Mouse (Mus musculus): ENCODE measurements at regions not wholly inside any gene's neighbourhood (a gene's known extent, or its start where the extent isn't known, plus 50 kb on each side); places are given as distances from the start of the nearest gene placed in this dataset.
A peak's percentile ranks its signal among the peaks of the same experiment; 100 is the strongest.
"Not testable (repeated sequence)": the region's sequence is repeated elsewhere in the genome, so short reads cannot be mapped to it uniquely, and the experiment has no call there.

DNA sequence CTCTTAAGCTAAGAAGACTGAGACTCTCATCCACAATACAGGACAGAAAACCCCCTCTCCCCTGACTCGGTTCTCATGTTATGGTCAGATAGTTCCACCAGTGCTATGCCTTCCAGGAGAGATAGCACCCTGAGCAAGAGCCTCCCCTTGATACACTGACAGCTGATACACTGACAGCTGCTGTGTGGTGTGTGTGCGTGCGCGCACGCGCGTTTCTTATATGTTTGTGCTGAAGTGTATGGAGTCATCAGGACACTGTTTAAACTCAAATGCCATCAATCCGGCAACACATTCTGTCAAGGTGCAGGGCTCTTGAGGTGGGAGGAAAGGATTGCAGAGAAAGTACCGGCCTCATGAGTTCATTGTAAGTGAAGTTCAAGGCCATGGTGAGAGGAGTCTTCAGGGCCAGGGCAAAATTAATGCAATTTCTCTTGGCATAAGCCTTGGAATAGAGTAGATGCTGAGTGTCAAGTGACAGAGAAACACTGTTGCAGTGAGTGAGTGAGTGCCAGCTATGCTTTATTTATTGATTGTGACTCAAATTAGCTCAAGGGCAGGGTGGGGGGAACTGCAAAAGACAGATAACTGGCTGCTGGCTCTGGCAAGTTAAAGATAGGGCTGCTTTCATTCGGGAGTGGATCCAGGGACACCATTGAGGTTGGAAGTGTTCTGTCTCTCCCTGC lies 412.4 kb upstream of the Ercc4 start:
- no peak for DNase-seq (ENCODE audit: extremely low spot score in 1 of 2, low spot score in 1 of 2)

DNA sequence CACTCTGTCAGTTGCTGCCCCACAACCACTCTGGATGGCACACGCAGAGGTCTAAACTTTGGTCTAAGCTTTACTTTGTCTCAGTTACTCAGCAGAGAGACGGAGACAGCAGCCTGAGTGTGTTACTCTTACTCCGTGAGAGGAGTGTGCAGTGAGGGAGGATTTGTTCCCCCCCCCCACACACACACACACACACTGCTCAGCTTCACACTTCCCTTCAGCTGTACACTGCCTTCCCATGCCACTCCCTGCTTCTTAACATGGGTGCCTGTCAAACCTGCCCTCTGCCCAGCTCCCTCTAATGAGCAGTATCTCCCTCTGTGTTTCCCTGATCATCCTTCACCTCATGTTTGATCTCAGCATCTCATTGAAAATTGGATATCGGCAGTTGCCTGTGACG lies 409.9 kb upstream of the Ercc4 start:
- no peak for DNase-seq (ENCODE audit: extremely low spot score in 1 of 2, low spot score in 1 of 2)

DNA sequence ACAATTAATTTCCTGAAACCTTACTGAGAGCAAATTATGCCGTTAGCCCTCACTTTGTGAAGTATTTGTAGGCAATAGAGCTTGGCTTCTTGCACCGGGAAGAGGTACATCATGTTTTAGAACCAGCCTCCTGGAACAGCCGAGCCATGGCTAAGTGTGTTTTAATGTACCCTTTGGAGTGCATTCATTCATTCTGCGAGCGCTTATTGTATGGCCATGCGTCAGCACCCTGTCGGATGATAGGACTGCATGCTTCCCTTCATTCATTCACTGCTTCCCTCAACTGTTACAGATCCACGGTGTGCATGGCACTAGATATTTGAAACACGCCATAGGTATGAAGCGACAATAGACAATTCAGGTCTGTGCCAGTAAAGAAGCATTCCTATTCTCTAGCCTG lies 409.4 kb upstream of the Ercc4 start:
- no peak for DNase-seq (ENCODE audit: extremely low spot score in 1 of 2, low spot score in 1 of 2)

DNA sequence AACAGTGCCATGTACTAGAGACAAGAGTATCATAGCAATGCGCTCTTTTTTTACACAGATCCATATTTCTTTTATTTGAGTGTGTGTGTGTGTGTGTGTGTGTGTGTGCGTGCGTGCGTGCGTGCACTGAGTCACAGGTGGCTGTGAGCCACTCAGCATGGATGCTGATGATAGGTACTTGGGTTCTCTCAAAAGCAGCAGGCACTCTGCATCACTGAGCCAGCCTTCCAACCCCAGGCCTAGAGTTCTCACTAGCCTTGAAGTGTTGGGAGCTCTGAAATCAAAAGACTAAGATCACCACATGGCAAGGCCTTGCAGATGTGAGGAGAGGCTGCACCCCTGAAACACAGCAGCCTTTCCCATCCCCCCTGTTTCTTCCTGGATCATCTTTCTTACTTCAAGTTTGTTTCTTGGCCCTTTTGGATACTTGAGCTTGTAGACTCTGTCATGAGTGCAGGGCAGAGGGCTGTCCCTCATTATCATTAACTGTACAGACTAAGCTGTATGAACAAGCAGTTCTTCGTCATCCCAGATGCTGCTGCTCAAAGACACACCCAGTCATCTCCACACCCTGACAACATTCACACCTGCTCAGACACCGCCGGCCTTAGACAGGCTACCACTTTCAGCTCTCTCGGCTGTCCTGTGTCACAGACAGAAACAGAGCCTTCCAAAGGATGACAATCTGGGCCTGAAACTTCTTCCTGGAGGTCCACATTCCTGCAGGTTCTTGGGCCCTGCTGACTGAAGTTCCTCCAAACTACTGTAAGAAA lies 405.5 kb upstream of the Ercc4 start:
- DNase-seq (ENCODE audit: extremely low spot score in 1 of 2, low spot score in 1 of 2): no peak

DNA sequence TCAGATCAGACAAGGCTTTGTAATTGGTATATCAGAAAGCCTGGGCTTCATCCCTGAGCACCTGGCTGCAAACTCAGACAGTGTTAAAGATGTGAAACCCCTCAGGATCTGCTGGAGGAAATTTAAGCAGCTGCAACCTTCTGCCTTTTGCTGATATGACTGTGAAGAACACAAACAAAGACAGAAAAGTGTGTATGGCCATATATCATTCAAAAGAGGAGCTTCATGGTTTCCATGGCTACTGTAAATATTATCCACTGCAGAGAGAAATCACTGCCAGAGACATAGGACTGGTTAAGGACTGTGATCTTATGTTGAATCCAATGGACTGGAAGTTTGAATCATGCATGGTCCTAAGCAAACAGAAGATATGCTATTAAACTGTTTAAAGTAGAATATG lies 402.6 kb upstream of the Ercc4 start:
- DNase-seq (ENCODE audit: extremely low spot score in 1 of 2, low spot score in 1 of 2): no peak

DNA sequence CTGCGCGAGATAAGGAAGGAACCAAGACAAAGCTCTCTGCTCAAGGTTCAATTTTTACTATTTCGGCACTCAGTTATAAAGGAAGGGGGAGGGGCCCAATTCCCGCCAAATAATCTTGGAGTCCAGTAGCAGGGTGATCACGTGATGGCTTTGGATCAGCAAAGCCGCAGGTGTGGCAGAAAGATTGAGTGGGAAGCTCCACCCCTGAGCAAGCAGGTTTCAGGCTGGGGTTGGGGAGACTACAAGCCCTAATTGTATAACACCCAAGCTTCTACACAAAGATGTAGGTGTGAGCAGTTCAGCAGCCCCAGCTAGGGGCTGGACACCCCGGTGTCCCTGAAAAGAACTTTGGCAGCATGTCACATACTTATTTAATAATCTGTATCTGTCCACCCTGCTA lies 388.1 kb upstream of the Ercc4 start:
- DNase-seq (ENCODE audit: extremely low spot score in 1 of 2, low spot score in 1 of 2): not testable (repeated sequence)

DNA sequence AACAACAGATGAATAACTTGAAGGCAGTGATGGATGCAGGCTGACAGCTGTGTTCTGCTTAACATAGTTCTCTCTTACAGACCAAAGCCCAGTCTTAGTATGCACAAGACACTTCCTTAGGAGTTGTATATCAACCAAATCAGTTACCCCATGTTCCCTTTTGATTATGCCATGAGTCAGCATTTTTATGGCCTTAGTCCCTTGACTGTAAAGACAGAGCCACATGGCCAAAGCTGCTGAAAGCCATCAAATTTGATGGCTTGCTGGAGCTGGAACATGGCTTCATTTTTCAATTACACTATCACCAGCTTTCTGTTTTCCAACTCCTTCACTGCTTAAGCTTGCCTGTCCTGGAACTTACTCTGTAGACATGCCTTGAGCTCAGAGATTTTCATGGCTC lies 383.4 kb upstream of the Ercc4 start:
- no peak for DNase-seq (ENCODE audit: extremely low spot score in 1 of 2, low spot score in 1 of 2)

DNA sequence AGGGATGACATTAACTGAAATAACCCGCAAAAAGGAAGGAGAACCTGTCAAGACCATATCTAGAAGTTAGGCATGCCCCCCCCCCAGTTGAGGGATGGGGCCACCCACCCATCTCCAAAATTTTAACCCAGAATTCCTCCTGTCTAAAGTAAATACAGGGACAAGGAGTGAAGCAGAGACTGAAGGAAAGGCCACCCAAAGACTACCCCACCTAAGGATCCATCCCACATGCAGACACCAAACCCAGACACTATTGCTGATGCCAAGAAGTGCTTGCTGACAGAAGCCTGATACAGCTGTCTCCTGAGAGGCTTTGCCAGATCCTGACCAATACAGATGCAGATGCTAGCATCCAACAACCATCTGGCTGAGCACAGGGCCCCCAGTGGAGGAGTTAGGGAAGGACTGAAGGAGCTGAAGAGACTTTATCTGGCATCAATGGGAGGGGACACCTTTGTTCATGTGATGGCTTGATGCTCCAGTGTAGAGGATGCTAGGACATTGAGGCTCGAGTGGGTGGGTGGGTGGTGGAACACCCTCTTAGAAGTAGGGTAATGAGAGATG lies 379.2 kb upstream of the Ercc4 start:
- not testable (repeated sequence) for DNase-seq (ENCODE audit: extremely low spot score in 1 of 2, low spot score in 1 of 2)

DNA sequence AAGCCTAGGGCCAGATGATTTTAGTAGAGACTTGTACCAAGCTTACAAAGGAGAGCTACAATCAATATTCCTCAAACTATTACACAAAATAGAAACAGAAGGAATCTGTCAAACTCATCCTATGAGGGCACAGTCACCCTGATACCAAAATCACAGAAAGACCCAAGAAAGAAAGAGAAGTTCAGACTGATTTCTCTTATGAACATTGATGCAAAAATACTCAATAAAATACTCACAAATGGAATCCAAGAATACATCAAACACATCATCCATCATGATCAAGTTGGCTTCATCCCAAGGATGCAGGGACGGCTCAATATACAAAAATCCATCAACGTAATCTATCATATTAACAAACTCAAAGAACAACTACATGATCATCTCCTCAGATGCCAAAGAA lies 377.9 kb upstream of the Ercc4 start:
- no peak for DNase-seq (ENCODE audit: extremely low spot score in 1 of 2, low spot score in 1 of 2)

DNA sequence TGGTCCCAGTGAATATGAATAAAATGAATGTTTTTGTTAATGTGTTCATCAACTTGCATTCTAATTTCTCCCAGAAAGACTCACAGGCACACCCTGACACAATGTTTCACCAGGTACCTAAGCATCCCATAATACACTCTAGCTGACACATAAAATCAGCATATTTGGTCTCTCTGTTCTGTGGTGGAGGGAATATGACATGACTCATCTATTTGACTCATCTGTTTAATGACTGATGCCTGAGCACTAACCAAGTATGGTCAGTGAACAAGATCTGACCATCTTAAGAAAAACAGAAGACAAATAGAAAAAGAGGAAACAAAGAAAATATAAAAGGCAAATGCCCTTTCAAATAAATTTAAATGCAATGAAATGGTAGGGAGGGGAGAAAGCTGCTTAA lies 367.0 kb upstream of the Ercc4 start:
- no peak for DNase-seq (ENCODE audit: extremely low spot score in 1 of 2, low spot score in 1 of 2)

DNA sequence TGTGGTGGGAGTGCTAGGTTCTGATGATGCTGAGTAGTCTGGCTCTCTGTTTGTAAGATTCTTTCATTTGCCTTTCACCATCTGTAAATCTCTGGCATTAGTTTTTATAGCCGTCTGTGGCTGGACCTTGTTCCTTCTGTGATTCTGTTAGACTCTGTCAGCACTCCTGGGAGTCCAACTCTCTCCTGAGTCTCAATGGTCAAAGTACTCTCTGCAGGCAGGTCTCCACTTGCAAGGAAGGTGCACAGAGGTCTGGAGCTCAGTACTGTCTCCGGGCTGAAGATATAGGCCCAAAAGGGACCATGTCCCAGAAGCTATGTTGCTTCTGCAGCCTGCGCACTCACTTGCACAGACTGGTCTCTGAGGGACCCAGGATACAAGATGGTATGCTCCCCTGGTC lies 356.3 kb upstream of the Ercc4 start:
- DNase-seq (ENCODE audit: extremely low spot score in 1 of 2, low spot score in 1 of 2): no peak

DNA sequence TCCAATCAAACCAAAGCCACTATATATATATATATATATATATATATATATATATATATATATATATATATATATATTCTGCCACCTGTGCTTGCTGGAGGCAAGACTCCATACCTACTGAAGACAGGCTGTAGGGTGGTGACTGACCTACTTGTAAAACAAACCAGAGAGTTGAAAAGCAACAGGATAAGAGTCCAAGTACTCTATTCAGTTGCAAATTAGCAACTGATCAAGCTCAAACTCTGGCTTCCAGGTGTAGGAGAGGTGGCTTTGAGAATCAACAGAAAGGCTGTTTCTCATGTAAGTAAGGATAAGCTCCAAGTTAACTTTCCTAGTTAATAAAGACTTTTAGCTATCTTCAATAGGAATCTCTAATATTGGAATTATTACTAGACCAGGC lies 355.1 kb upstream of the Ercc4 start:
- no peak for DNase-seq (ENCODE audit: extremely low spot score in 1 of 2, low spot score in 1 of 2)

DNA sequence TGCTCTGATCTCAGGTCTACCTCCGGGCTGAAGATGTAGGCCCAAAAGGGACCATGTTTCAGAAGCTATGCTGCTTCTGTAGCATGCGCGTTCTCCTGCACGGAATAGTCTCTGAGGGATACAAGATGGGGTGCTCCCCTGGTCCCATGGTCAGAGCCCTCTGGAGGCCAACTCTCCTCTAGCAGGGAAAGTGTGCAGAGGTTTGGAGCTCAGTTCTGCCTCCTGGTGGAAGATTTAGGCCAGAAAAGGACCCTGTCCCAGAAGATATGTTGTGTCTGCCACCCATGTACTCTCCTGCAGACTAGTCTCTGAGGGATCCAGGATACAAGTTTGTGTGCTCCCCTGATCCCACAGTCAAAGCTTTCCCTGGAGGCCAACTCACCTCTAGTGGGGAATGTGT lies 350.9 kb upstream of the Ercc4 start:
- DNase-seq (ENCODE audit: extremely low spot score in 1 of 2, low spot score in 1 of 2): no peak

DNA sequence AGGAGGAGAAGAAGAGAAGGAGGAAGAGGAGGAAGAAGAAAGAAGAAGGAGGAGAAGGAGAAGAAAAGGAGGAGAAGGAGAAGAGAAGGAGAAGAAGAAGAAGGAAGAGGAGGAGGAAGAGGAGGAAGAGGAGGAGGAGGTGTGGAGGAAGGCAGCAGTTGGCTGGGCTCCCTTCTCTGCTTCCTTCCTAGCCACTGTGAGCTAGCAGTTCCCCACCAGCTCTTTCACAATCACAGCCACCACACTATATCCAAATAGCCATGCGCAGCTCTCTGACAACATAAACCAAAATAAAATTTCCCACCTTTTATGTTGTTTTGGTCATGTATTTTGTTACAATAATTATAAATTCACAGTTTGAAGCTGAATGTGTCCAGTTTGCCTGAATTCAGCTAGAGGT lies 345.3 kb upstream of the Ercc4 start:
- no peak for DNase-seq (ENCODE audit: extremely low spot score in 1 of 2, low spot score in 1 of 2)

DNA sequence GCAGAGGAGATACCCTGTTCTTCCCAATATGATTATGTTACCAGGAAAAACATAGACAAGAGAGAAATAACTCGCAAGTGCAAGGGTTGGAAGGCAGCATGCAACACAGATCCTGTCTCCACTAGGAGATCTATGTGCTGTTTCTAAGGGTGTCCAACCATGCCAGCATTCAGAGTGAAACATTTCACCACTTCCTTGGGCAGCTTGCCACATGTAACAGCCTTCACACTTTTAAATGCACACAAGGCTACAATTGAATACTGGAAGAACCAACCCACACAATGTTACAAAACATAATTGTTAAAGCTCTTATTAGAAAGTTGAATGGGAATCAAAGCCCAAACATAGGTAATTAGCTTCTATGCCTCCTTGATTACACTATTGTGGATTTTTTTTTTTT lies 344.9 kb upstream of the Ercc4 start:
- peak; percentile 47 to 69 for DNase-seq (ENCODE audit: extremely low spot score in 1 of 2, low spot score in 1 of 2)

DNA sequence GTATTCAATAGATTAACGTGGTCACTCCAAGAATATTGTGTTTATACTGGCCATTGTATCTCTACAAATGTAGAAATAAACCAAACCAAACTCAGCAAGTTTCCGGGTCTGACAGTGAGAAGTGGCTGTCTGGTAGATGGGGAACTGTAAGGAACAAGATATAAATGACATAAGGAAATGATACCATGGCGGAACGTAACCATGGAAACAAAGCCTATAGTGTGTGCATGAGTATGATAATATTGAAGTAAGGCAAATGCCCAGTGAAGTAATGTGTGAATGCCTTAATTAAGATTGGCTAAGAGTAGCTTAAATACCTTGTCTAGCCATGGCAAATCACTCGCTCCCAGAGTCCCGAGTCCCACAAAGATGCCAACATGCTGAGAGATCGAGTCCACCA lies 342.6 kb upstream of the Ercc4 start:
- no peak for DNase-seq (ENCODE audit: extremely low spot score in 1 of 2, low spot score in 1 of 2)

DNA sequence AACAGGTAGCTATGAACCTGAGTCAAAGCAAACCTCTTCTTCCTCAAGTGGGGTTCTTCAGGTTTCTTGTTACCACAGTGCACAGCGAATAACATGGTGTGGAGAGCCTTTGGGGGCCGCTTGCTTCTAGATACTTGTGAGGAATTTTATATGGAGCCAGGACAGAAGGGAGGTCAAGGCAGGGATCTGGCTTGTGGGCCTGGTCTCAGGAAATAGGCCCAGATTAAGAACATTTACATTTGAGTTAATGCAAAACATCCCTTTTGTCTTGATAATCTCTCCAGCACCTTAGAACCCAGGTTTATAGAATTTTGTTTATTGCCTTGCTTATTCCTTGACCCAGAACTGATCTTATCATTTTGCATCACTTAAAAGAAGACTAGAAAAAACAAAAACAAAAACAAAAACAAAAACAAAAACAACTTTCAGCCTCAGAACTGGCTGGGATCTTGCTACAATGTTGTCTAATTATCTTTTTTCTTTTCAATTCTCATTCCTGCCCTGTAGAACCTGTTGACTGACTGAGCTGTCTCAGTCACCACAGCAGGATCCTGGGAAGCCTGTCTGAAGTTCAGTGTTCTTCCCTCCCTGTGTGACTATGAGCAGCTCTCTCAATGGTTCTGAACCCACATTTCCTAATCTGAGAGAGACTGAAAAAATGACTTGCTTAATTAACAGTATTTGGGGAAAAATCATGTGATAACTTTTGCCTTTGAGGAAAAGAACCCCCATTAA lies 341.2 kb upstream of the Ercc4 start:
- no peak for DNase-seq (ENCODE audit: extremely low spot score in 1 of 2, low spot score in 1 of 2)

DNA sequence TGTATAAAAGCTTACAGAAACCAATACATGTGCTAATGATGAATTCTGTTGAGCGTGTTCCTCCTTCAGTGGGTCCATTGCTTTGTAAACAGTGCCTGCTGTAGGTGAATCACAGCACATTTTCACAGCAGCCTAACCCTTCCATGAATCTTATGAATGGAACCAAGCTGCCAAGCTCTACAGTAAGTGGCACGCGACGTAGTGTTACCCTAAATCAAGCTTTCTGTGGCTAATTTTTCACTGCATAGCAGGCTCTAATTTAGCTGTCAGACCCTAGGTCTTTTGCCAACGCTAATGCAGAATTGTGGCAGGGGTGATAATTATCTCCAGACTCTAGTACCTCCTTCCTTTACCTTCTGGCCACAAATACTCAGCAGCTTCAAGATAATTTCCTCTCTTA lies 339.0 kb upstream of the Ercc4 start:
- DNase-seq (ENCODE audit: extremely low spot score in 1 of 2, low spot score in 1 of 2): no peak

DNA sequence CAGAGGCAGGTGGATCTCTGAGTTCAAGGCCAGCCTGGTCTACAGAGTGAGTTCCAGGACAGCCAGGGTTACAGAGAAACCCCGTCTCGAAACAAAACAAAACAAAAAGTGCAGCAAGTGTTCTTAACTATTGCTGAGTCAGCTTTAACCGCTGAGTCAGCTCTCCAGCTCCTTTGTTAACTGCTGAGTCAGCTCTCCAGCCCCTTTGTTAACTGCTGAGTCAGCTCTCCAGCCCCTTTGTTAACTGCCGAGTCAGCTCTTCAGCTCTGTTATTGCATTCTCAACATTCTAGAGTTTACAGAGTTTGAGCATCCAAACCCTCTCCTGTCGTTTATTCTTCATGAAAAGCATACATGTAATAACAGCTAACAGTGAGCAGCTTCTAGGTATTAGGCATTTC lies 336.9 kb upstream of the Ercc4 start:
- no peak for DNase-seq (ENCODE audit: extremely low spot score in 1 of 2, low spot score in 1 of 2)

DNA sequence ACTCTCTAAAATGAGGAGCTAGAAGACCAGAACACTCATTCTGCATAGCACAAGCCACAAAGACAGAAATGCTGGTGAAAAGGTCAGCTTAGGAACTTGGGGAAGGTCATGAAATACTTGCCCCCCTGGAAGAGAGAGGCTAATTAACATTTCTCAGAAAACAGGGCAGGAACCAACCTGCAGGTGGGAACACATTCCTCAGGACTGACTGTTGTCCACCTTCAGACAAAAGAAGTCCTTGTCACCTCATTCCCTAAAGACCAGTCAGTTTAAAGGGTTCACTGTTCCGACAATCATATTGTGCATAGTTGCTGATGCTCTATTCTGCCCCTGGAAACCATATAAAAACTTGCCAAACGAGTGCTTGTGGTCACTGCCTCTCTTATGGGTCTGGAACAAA lies 333.6 kb upstream of the Ercc4 start:
- no peak for DNase-seq (ENCODE audit: extremely low spot score in 1 of 2, low spot score in 1 of 2)

DNA sequence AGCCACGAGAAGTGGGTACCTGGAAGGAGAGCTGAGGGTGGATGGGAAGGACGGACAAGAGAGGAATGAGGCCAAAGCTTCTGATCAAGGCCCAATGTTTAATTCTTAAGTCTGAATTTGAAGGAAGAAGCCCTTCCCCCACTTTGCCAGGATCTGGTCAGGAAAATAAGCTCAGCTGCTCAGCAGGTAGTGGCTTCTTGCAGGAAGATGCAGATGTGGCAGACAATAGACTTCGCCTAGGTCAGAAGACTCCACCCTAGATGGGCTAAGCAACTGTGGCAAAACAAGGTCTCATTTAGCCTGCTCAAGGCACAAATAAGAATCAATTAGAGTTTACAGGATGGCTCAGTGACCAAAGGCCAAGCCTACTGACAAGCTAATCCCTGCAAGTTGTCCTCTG lies 330.4 kb upstream of the Ercc4 start:
- no peak for DNase-seq (ENCODE audit: extremely low spot score in 1 of 2, low spot score in 1 of 2)

DNA sequence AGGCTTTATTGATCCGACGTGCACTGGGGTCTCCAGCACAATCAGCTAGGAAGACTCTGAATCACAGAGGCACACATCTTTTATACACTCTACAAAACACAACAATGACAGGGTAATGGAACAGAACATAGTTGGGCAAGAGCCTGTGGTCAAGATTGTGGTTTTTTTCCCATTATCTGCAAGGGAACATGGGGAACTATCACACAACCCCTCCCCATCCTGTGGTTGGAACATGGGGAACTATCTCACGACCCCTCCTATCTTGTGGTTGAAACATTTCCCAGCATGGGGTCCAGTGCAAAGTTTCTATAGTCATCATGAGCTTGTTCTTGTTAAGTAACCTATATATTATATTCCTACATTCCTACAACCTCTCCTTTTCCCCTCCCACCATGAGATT lies 328.8 kb upstream of the Ercc4 start:
- no peak for DNase-seq (ENCODE audit: extremely low spot score in 1 of 2, low spot score in 1 of 2)
